Mouse (Mus musculus) cerebellum, postnatal 25 days (tissue): ENCODE measurements around the gene Pde5a.
A peak's percentile ranks its signal among the peaks of the same experiment; 100 is the strongest.

Source experiments
- DNase-seq, 2 experiments: peaks; one replicate each; pipeline ENCODE4 v3.0.0; 2021; ENCODE audit warnings: mixed read lengths in 2 of 2

Pde5a gene

GRCm38 (mm10) chr3:122860573-122861498, 132.1 kb downstream of the Pde5a start:
- DNase-seq = no peak

GRCm38 (mm10) chr3:122865092-122865491, 136.3 kb downstream of the Pde5a start:
- DNase-seq = no peak

- no peak for DNase-seq
These were observed 139.5 kb downstream of the Pde5a start for GRCm38 (mm10) chr3:122868270-122868669.

- DNase-seq = no peak
These were observed 142.8 kb downstream of the Pde5a start for GRCm38 (mm10) chr3:122871596-122871995.

GRCm38 (mm10) chr3:122876870-122877269, 148.1 kb downstream of the Pde5a start:
- DNase-seq = no peak

- DNase-seq = no peak
These were observed 148.8 kb downstream of the Pde5a start for GRCm38 (mm10) chr3:122877543-122877942.

GRCm38 (mm10) chr3:122878705-122879315, 150.1 kb downstream of the Pde5a start:
- DNase-seq = no peak

- no peak for DNase-seq
These were observed 159.0 kb downstream of the Pde5a start for GRCm38 (mm10) chr3:122887505-122888301.

- DNase-seq = no peak
These were observed 159.6 kb downstream of the Pde5a start for GRCm38 (mm10) chr3:122888371-122888819.

- no peak for DNase-seq
These were observed 166.0 kb downstream of the Pde5a start, which contains the start of gene Fabp2 for GRCm38 (mm10) chr3:122894772-122895171. Gene Fabp2 (plus strand): TSS chr3:122895072.

GRCm38 (mm10) chr3:122895189-122895731, 166.5 kb downstream of the Pde5a start:
- no peak for DNase-seq

- DNase-seq = no peak
These were observed 169.5 kb downstream of the Pde5a start for GRCm38 (mm10) chr3:122898254-122898653.

GRCm38 (mm10) chr3:122903746-122904433, 175.1 kb downstream of the Pde5a start:
- peak; percentile 44 to 64 for DNase-seq

- no peak for DNase-seq
These were observed 179.1 kb downstream of the Pde5a start for GRCm38 (mm10) chr3:122907841-122908240.
